Mouse (Mus musculus) spleen, adult 18-20 months (tissue): Measurements from ENCODE around the gene Mrpl38.
"Not testable (repeated sequence)": the region's sequence is repeated elsewhere in the genome, so short reads cannot be mapped to it uniquely, and the experiment has no call there.

Experiments
- DNase-seq, 2 experiments: peaks; one replicate each; pipeline ENCODE4 v3.0.0; 2022; ENCODE audit warnings: mixed read lengths in 2 of 2

Gene Mrpl38

DNA sequence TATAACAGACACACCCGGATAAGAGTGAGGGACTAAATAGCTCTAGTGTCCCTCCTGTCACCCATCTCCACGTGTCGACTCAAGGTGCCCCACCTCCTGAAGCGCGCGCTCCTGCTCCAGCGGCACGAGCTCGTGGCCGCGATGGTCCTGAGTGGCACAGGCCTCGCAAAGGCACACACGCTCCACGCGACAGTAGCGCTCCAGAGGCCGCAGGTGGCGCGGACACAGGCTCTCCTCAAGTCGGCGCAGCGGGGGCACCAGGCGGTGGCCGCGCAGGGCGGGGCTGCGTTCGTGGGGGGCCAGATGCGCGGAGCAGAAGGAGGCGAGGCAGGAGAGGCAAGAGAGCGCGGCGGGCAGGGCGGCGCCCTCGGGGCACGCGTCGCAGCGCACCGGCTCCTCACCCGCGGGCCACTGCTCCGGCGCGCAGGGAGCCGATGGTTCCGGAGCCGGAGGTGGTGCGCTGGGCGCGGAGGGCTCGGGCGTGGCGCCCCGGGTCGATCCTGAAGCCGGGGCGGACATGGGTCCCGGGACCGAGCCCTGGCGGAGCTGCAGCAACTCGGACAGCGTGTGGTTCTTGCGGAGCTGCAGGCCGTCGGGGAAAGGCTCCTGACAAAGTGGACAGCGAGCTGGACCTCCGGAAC, 29.1 kb downstream of the Mrpl38 start:
- DNase-seq: no peak

DNA sequence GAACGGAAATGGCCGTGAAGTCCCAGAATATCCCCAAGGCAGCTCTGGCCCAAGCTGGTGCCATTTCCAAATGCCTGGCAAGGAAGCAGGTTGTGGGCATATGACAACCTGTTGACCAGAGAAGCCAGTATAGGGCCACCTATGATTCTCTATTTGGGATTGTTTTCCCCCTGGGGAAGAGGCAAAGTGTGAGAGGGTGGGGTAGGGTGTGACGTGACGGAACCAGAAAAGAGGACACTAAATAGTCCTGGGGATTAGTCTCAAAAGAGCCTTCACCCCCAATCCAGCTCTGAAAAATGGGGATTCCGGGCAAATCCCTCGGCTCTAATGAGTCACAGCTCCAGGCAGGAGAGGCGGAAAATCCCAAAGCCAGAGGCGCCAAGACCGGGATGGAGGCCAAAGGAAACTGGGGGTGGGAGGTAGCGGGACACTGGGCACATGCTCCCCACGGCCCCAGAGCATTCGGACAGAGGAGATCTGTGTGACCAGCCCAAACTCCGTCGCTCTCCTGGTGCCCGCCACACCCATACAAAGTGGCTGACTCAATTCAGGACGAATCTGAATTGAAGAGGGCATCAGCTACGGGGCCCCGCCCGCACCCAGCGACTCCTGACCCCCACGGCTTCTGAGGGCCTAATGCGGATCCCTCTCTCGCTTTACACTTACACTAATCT, 30.1 kb downstream of the Mrpl38 start:
- no peak for DNase-seq

DNA sequence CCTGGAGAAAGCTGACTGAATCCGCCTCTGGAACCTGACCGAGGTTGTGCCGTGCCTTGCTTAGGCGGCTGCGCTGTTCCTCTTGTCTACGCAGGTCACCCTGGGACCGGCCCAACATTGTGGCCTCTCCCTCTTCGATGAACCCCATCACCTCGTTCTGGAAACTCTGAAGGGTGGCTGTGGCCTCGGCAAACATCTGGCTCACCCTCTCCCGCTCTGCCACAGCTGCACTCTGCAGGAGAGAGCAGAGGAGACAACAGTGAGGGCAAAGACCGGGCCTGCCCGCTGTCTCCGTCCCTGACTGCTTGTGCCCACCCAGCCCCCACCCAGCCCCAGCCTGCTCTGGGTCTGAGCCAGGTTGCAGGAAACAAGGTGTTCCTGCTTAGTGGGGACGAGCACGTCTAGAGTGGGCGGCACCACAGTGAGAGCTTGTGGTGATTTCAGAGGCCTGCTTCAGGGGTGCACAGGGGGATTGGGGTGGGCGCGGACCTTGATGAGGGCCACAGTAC, 30.8 kb downstream of the Mrpl38 start:
- no peak for DNase-seq

- DNase-seq: no peak
Measured at GRCm38 (mm10) chr11:116106963-116107776, 31.5 kb downstream of the Mrpl38 start.

DNA sequence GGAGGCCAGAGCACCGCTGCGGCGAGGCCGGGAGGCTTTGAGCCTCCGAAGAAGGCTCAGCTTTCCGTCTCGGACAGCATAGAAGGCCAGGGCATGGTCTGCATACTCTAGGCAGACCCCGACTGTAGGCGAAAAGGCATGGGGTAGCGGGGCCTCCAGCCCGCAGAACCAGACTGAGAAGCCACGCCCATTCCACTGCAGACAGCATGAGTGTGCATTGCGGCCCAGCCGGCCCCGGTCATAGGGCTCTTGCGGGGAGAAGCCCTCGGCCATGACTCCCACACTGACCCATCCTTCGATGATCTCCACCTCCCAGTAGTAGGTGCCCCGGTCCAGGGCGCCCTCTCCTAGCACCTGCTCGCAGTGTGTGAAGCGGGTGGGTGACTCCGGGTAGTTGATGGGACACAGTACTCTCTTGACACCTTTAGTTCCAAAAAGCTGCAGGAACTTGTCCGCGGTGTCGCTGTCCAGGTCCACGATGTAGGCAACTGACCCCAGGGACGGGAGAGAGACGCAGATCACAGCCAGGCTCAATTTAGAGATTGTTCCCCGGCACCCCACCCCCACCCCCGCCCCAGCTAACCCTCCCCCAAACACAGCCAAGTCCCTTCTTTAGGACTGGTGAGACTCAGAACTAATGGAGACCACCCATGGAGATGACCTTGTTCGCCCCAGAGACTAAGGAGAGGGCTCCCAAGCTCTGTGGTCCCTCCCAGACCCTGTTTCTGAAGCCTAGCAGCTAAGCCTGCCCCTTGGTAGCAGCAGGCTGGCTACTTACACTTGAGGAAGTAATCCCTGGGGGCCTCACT, 32.3 kb downstream of the Mrpl38 start:
- DNase-seq: no peak

- DNase-seq: no peak
Measured at GRCm38 (mm10) chr11:116105065-116105464, 33.6 kb downstream of the Mrpl38 start.

DNA sequence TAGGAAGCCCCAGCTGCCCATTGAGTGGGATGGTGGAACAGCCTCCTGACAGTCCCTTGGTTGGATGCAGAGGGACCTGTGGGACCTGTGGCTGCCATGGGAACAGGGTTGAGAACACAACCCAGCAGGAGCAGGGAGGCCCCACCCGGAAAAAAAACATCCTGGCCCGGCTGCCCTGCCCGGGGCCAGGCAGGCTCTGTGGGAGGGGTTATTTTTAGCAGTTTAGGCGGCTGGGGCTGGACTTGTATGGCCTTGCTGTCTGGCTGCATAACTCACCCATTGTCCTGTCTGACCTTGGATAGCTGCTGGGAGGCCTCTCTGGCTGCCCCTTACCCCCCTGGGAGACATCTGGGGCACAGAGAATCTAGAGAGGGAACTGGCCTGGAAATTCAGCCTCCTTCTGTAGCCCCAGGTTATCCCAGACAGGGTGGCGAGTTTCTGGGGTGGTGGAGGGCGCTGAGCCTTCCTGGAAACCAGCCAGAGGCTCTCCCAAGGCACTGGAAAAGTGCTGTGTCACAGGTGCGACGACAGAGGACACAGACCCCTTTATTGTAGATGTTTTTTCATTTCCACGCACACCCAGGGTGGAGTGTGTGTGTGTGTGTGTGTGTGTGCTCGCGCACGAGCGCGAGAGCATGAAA, 34.5 kb downstream of the Mrpl38 start:
- DNase-seq: no peak

DNA sequence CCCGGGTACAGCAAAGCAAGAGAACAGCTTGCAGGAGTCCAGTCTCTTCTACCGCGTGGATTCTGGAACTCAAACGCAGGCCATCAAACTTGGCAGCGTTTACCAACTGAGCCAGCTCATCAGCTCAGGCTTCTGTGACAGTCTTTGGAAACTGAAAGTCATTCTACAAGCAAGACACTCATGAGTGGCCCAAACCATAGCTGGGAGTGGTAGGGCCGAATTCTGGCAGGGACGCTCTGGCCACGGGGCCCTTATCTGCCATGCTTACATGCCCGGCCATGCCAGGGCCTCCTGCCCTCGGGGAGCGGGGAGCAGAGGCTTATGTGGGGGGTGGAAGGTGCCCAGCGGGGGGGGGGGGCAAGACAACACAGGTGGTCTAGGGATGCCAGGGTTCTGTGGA, 35.1 kb downstream of the Mrpl38 start:
- no peak for DNase-seq

- no peak for DNase-seq
Measured at GRCm38 (mm10) chr11:116102472-116102871, 36.2 kb downstream of the Mrpl38 start.

GRCm38 (mm10) chr11:116101931-116102381, 36.7 kb downstream of the Mrpl38 start:
- no peak for DNase-seq

GRCm38 (mm10) chr11:116100839-116101238, 37.8 kb downstream of the Mrpl38 start:
- DNase-seq: no peak

DNA sequence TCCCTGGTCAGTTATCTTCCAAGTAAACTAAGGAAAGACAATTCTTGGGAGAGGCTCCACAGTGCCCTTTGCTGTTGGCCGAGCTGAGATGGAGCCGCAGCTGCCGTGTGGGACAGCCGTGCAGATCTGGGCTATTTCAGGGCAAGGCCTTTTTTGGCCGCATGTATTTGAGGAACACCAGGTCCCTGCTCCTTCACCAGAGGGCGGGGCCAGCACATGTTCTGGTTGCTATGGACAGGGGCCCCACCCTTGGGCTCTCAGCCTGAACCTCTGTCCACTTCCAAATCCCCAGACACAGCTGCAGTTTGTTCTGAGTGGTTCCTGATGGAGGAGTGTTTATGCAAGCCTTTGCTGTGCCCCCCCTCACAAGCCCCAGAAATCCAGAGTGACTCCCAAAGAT, 38.3 kb downstream of the Mrpl38 start:
- DNase-seq: no peak

- no peak for DNase-seq
Measured at GRCm38 (mm10) chr11:116099462-116099861, 39.2 kb downstream of the Mrpl38 start.

- DNase-seq: no peak
Measured at GRCm38 (mm10) chr11:116098711-116099460, 39.8 kb downstream of the Mrpl38 start.

DNA sequence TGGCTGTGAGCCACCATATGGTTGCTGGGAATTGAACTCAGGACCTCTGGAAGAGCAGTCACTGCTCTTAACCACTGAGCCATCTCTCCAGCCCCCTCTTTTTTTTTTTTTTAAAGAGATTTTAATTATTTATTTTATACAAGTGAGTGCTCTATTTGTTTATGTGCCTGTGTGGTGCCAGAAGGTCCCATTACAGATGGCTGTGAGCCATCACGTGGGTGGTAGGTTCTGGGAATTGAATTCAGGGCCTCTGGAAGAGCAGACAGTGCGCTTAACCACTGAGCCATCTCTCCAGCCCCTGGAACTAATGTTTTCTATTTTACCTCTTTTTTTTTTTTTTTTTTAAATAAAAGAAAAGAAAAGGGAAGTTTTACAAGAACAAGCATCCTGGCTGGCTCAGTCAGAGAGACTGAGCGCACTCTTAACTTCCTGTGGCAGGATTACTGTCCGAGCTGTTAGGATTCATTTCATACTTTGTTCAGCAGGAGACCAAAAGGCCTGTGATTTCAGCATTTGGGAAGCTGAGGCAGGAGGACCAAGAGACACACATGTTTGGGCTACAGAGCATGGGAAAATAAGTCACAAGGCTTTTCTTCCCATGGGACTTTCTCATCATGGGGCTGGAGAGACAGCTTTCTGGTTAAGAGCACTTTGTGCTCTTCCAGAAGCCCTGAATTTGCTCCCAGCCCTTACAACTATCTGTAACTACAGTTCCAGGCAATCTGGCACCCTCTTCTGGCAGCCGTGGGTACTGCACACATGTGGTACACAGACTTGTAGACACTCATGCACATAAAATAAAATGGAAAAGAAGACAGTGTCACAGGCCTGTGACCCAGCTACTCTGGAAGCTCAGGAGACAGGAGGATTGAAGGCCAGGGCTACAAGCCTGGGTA, 42.2 kb downstream of the Mrpl38 start:
- DNase-seq: no peak

- no peak for DNase-seq
Measured at GRCm38 (mm10) chr11:116095573-116095972, 43.1 kb downstream of the Mrpl38 start.

GRCm38 (mm10) chr11:116093771-116094565, 44.7 kb downstream of the Mrpl38 start:
- DNase-seq: no peak

DNA sequence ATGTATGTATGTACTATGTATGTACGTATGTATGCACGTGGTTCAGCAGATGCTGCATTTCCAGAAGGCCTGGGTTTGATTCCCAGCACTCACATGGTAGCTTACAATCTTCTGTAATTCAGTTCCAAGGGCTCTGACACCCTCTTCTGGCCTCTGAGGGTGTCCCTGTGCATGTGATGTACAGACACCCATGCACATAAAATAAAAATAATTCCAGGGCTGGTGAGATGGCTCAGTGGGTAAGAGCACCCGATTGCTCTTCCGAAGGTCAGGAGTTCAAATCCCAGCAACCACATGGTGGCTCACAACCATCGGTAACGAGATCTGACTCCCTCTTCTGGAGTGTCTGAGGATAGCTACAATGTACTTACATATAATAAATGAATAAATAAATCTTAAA, 45.7 kb downstream of the Mrpl38 start:
- DNase-seq: not testable (repeated sequence)

DNA sequence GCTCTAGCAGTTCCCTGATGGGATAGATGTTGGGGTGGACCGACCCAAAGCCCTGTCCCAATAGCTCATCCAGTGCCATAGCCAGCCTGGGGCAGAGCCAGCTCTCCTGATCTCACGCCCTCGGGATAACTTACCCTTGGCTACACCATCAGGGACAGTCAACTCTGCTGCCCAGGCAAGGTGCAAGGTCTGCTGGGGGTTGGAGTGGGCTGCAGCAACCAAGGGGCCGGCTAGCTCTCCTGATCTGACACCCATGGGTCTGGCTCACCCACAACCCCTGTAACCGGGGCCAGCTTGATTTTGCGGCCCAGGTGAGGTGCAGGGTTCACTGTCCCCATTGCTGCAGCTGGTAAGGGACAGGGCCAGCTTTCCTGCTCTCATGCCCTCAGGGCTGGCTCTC, 47.1 kb downstream of the Mrpl38 start:
- no peak for DNase-seq
